Mouse (Mus musculus): ENCODE data around the gene Car12.

Car12 gene

DNA sequence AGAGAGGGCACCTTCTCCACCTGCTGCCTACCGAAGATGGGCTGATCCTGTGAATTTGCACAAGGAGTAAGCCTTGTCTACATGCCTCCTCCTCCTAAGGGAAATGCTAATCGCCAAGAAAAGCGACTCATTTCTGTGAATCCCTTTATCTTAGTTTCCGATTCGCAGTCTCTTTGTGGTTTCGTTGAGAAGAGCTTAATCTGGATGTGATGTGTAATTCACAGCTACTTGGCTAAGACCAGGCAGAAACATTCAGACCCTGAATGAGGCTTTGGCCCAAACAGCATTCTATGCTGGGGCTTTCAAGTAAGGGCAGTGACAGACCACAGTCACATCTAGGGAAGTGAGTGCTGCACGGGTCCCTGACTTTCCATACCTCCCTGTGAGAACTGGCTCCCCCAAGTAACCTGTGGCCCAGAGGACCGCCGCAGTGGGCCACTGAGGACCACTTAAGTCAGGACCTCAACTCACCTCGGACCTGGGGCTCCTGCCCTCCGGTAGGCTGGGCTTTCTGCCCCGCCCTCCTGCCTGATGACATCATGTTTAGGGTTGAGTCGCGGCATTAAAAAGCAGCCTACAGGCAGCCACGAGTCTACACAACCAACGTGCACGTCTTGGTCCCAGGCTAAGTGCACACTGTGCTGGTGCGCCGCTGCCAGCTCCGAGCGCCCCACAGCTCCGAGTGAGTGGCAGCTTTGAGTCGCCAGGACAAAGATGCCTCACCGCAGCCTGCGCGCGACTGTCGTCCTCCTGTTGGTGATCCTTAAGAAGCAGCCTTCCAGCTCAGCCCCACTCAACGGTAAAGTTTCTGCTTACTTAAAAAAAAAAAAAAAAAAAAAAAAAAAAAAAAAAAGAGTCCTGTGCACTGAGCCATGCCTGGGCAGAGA is at the start of gene Car12:
TSS of gene Car12 (plus strand) at position 552 of the 887 bp plus-strand sequence.
- DNase-seq (ENCODE audit: low spot score in 2 of 2): no peak

DNA sequence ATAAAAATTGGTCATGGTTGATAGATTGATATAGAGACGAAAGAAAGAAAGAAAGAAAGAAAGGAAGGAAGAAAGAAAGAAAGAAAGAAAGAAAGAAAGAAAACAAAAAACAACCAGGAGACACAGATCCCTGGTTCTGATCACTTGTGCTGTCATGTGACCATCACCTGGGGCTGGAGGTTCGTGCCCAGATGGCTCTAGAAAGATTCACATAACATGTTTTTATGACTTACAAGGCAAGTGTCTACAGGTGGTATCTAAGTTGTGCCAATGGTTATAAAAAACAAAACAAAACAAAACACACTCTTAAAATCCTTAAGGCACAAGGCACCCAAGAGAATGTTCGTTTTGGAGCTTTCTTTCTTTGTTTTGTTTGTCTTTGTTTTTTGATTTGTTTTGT is 49.7 kb upstream of the Car12 start:
- no peak for DNase-seq (ENCODE audit: low spot score in 2 of 2)

DNA sequence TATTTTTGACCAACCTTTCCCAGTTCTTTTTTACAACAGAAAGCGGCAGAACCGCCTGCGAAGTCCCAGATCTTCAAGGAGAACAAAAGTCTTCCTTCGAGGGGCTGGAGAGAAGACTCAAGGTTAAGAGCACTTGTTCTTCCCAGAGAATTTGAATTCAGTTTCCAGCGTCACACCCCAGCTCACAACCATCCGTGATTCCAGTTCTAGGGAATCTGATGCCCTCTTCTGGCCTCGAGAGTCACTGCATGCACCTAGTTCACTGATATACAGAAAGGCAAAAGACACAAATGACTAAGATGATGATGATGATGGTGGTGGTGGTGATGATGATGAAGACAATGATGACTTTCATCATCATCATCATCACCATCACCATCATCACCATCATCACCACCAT is 48.9 kb upstream of the Car12 start:
- no peak for DNase-seq (ENCODE audit: low spot score in 2 of 2)

DNA sequence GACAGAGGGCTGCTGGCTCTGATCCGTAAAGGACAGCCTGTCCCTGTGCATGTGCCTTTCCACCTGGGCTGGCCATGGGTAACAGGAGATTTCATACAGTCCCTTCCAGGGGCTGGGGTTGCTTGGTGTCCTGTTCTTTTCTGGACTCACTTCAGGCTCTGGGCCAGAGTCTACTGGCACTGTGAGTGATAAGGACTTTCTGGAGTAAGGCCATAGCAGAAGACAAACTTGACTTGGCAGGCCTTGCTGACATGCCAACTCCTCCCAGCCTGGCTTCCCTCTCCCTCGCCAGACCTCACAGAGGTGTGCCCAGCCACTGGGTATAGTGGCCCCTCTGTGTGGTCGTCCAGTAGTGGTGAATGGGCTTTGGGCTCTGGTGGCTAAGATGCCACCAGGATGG is 47.3 kb upstream of the Car12 start:
- no peak for DNase-seq (ENCODE audit: low spot score in 2 of 2)

DNA sequence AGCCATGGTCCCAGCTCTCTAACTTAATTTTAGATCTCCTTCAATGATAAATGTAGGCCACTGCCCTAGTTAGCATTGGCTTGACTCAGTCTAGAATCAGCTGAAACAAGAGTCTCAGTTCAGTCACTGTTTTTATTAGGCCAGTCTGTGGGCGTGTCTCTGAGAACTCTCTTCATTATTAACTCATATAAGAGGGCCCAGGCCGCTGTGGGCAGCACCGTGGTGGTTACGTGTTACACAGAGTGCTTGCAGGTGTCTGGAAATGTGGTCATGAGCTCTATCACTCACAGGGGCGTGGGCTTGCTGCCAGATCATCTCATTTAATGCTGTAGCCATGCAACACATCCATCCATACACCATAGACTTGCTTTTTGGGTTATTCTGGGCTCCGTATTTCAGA is 46.4 kb upstream of the Car12 start:
- DNase-seq (ENCODE audit: low spot score in 2 of 2): no peak

DNA sequence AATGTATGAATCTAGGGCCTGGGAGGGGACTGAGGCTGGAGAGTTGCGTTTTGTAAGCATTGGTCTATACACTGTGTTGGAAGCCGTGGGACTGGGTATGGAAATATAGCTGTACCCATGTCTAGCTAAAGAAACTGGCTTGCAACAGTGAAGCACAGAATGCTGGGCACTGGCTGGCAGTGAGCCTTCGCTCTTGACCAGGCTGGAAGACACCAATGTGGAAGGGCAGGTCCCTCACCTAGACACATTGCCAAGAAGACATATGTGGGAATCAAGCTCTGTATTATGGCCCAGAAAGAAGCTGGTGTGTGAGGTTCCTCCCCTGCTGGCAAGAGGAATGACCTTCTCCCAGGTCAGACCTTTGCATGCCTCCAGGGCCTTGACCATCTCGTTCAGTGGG is 45.6 kb upstream of the Car12 start:
- no peak for DNase-seq (ENCODE audit: low spot score in 2 of 2)

DNA sequence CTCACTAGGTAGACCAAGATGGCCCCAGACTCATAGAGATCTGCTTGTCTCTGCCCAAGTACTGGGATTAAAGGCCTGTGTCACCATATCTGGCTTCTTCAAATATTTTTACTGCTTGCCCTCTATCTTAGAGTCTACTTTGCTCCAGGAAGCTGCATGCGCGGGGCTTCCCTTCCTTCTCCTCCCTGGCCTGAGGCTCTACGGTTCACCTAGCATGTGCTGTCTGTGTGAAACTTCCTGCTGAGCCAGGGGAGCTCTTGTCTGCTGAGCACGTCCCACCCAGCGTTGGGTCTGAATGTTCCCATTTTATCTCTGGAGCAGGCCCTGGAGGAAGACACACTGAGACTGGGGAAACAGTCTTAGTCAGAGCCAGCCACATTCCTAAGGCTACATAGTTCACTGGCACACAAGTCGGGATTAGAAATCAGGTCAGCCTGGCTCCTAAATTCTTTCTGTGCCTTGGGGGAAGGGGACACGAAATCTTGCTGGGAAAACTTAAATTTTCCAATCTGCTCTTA is 43.9 kb upstream of the Car12 start:
- no peak for DNase-seq (ENCODE audit: low spot score in 2 of 2)

DNA sequence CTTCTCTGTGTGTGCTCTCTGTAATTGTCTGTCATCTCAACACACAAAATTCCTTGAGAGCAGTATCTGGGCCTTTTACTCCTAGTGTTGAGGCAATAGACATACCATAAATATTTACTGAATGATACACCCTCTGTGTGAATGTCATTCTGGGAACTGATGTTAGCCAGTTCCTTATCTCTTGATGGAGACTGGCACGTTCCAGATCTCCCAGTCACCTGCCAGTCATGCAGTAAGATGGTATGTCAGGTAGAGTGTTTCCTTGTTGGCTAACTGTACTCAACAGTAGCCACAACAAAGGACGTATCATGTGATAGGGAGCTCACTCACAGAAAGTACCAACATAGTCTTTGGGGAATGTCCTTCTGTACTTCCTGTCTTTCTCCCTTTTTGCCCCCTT is 39.7 kb upstream of the Car12 start:
- DNase-seq (ENCODE audit: low spot score in 2 of 2): no peak

DNA sequence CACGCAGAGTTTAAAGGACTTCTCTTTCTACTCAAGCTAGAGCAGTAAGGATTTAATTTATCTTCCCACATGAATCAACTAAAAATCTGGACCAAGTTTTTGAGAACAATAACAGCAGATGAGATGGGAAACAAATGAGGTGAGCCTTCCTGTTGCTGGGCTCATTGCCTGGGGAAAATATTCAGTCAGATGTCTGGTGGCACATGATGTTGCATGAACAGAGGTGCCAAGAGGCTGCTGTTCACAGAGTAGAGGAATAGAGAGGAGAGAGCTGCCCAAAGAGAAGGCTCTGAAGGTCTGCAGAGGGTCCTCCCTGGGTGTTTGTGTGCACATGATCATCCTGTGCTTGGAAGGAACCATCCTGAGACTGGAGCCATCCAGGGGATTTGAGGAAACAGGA is 37.9 kb upstream of the Car12 start:
- DNase-seq (ENCODE audit: low spot score in 2 of 2): no peak

DNA sequence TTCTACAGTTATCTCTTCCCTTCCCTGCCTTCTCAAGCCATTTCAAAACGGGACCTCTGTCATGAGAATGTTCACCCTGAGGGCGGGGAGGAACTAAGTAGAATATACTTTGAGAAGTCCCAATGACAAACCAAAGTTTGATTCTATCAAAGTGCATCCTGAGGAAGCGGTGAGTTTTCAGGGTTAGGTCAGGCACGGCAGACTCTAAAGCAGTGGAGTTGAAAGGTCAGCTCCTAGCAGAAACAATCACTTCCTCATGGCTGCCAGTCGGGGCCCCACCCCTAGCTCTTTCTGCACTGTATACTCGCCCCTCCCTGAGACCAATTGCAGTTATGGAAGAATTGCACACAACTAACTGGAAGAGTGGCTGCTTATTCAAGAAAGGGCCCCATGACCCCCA is 33.4 kb upstream of the Car12 start:
- no peak for DNase-seq (ENCODE audit: low spot score in 2 of 2)

DNA sequence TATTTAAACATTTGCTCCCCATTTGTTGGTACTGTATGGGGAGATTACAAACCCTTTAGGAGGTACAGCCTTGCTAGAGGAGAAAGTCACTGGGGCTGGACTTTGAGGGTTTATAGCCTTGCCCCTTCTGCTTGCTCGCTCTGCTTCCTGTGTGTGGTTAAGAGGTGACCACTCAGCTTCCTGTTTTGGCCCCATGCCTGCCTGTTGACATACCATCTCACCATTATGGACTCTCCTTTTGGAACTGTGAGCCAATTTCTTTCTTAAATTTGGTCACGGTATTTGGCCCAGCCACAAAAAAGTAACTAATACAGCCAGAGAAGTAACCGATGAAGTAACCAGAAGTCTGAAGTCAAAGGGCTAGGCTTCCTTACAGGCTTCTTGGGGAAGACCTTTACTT is 30.7 kb upstream of the Car12 start:
- DNase-seq (ENCODE audit: low spot score in 2 of 2): no peak

DNA sequence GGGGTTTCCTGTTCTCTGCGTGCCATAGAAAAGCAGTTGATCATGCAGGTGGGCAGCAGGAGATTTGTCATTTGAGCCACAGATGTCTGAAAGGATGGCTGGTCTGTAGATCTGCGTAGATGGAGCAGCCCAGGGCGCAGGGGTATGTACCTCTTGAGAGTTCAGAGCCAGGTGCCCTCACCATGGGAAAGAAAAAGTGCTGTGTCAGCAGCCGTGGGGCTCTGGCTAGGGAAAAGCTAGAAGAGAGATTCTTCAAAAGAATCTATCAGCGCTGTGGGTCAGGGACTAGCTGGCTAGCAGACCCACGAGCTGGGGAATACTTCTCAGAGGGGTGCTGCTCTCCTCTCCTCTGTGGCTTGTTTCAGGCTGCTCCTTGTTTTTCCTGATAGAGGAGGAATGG is 27.8 kb upstream of the Car12 start:
- DNase-seq (ENCODE audit: low spot score in 2 of 2): no peak

DNA sequence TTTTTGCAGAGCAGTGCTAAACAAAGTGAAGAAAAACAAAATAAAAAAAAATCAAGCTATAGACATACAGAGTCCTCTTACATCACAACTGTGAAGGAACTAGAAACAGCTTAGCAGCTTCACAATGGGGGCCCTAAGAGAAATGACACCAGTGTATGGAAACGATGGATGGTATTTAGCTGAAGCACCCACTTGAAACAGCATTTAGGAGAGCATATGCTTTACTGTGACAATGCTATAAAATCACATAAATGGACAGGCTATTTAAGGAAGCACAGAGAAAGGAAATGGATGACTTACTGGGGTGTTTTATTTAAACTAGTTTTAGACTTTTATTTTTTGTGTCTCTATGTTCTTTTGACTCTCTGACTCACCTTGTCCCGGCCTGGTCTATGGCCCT is 25.8 kb upstream of the Car12 start:
- no peak for DNase-seq (ENCODE audit: low spot score in 2 of 2)

DNA sequence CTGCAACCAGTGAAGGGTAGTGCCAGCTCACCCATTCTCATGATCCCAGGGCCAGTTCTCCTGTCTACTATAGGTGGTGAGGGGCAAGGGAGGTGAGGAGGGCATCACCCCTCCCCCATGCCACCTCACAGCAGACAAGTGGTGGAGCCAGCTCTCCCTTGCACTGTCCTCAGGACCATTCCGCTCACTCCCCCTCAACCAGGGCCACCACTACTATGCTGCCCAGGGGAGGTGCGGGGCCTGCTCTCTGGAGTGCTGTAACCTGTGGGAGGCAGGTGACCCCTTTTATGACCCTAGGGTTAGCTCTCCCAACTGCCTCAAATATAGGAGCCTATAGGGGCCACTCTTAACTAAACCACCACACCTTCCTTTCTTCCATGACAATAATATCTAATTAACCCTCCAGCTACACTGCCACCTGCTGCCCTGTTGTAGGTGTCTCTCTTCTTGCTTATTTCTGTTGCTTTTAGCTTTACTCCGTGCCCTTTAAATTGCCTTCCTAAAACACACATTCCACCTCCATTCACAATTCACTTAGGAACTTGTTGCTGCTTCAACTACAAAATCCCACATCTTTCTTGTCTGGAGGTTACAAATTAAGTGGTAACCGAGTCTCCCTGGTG is 21.7 kb upstream of the Car12 start:
- DNase-seq (ENCODE audit: low spot score in 2 of 2): no peak

DNA sequence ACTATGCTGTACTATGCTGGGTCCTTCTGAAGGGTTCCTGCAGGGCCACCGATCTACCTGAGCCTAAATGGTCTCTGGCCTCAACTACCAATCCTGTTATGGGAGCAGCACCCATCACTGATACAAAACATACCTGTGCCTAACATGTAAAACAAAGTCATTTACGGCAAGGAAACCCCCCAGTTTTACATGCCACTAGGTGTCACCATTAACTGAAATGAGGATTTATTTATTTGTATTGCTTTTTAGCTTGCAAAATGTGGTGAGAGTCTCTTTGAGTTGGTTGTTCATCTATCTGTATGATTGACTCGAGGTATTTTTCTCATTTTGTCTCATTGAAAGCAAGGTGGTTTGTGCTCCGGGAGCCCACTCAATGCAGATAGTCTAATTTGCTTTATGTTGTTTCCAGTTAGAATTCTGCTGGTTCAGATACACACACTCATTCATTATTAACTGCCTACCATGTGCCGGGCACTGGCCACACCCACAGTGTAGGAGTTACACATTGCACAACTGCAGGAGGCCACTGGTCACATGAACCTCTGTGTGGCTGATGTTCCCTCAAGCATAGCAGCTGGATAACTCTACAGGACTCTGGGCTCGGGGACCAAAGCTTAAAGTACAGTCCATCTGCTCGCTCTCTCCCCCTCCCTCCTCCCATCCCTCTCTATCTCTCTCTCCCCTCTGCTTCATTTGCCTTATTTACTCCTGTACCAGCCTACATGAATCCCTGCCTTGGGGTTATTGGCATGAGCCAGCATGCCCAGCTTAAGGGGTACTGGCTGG is 15.9 kb upstream of the Car12 start:
- no peak for DNase-seq (ENCODE audit: low spot score in 2 of 2)

DNA sequence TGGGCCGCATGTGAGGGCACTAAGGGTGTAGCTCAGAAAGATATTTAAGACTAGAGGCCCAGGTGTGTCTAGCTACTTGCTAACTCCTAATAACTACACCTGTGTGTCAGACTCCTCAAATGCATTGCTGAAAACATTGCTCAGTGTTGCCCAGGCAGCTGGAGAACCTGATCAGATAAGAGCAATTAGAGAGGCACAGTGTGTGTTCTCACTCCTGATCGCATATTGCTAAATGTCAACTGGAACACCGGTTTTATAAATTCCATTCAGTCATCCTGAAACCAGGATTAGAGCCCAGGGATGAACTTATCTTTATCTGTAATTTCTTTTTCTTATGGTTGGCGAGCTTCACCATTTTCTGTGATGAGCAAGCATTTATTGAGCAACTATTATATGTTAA is 13.7 kb upstream of the Car12 start:
- no peak for DNase-seq (ENCODE audit: low spot score in 2 of 2)

DNA sequence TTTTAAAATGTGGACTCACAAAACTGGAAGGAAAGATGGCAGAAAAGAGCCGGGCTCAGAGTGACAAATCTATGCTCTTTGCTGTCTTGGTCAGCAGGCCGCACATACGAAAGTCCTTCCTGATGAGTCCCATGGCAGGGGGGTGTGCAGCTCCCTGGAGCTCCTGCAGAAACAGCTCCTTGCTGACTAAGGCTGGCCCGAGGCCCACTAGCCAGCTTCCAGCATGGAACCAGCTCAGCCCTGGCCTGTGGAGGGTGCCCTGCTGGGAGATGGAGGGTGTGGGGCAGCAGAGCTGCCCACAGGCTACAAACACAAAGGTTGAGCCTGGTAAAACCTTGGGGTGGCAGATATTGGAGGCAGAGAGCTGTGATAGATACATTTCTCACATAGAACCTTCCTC is 10.5 kb upstream of the Car12 start:
- DNase-seq (ENCODE audit: low spot score in 2 of 2): no peak

DNA sequence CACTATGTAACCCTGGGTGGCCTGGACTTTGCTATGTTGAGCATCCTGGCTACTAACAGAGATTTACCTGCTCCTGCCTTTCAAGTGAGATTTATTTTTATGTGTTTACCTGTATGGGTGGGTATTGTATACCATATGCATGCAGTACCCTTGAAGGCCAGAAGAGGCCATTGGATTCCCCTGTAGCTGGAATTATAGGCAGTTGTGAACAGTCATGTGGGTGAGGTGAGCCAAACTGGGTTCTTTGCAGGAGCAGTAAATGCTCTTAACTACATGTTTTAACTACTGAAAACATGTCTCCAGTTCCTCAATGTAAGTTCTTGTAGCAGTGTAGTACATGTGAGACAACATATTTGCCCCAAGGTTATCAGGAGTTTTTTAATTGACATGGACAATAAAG is 8.1 kb upstream of the Car12 start:
- no peak for DNase-seq (ENCODE audit: low spot score in 2 of 2)

DNA sequence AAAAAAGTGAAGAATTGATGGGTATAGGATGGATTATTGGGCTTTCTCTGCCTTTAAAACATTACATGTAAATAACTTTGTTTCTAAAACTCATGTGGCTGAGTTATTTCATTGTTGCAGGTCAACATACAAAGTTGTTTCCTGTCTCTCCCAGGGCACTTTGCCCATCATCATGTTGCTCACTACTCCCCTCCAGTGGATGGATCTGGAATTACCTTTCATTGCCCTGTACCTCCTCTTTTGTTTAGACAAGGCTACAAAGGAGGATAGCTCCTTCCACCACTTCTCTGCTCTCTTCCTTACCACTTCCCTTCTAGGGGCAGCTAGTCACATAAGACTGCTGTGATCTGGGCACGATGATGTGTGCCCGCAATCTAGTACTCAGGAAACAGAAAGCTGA is 7.7 kb upstream of the Car12 start:
- DNase-seq (ENCODE audit: low spot score in 2 of 2): peak in 1 of 2 experiments; percentile 82

DNA sequence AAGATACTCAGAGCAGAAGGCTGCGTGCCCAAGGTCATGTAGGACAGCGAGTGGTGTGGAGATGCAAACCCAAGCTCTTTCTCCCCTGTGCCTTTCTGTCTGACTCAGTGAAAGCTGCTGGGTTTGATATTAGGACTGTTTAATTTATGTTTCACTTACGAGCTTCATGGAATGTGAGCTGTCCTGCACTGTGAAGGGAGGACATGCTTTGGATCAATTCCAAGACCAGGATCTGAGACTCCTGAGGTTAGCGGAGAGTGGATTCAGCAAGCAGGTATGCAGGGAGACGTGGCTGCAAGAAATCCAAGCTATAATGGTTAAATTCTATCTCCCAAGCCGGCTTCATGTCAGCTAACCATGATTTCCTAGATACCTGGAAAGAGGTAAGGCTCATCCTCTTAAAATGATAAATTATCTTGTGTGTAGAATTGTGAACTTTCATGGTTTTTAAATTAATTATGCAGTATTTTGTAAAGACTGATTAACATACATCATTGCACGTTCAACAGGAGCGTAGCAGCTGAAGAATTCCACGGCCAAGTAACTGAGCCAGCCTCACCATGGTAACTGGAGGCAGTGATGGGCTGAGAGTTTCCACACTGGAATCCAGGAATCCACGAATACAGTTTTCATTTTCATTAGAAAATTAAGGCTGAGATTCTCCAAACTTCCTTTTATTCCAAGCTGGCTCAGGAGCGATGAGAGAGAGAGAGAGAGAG is 5.3 kb upstream of the Car12 start:
- DNase-seq (ENCODE audit: low spot score in 2 of 2): peak in 1 of 2 experiments; percentile 36

DNA sequence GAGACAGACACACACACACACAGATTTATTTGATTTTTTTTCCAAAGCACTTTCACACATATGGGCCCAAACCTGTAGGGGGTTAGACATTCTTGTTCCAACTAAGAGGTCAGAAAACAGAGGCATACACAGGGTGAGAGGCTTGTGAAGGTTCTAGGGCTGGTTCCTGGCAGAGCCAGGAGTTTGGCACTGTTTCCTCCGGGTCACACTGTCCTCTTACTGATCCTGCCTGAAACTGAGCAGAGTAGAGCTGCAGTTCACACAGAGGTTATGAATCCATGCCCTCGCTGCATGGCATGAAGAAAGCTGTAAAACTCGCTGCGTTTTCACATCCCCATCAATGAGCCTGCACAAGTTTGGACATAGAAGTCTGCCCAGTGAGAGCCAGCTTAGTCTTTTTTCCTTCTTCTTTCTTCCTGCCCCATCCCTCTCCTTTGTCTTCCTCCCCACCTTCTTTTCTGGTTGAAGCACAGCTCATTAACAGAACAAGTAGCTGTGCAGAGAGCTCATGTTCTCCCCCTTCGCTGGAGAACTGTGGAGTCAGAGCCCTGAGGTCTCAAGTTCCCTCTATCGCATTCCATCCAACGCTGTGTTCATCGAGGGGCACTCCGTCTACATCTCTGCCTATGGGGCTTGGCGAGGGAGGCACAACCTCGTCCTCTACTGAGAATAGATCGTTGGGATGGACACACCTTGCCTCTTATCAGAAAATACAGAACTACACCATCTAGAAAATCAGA is 4.5 kb upstream of the Car12 start:
- no peak for DNase-seq (ENCODE audit: low spot score in 2 of 2)

Measured in left cerebral cortex, adult 9 months (tissue).